Mouse (Mus musculus) thymus, postnatal 36 days (tissue): ENCODE measurements around the gene Gm21812.
"Not testable (repeated sequence)": the region's sequence is repeated elsewhere in the genome, so short reads cannot be mapped to it uniquely, and the experiment has no call there.

Experiments
- DNase-seq, 2 experiments: peaks; one replicate each; pipeline ENCODE4 v3.0.0; 2022; ENCODE audit warnings: mixed read lengths in 2 of 2

Gene Gm21812

GRCm38 (mm10) chrY:9347084-9347483 is at the start of gene Gm21812:
Gene Gm21812, minus strand, starts transcription at chrY:9347184.
- not testable (repeated sequence) for DNase-seq
